15 mouse cellular contexts compared by ENCODE assay signal in the genomic region with DNA sequence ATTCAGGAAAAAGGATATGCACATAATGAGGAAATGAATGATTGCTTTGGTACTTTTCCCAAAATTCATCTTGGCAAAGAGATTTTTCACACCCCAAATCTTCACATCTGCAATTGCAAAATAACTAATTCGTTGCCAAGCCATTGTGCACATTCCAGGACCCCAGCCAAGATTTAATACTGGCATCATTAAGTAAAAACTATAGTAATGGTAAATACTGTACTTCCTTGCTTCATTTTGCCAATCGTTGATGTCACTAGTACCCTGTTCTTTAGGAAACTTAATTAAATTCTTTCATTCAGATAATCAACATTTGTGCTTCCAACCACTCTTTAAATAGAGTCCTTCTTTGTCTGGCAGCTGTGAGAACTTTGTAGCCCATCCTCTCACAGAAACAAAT.
"Had no signal": no experiment of that assay in that cellular context is flagged by ENCODE, and none has a peak within 500 bp of the region (broad histone marks: within the 10 kb centered on the region; RNA-seq: fewer than 3 reads in every experiment).

No protein-coding gene starts in this region.

- H3K9ac ChIP-seq: limb, embryonic 13.5 days; liver, embryonic 15.5 days; lung, embryonic 15.5 days; midbrain, embryonic 13.5 days had no signal

- H3K27me3 ChIP-seq: limb, embryonic 13.5 days; liver, embryonic 15.5 days; lung, embryonic 15.5 days; megakaryocyte, embryonic 14.5 days; midbrain, embryonic 13.5 days had no signal

- H3K4me3 ChIP-seq: limb, embryonic 13.5 days; liver, embryonic 15.5 days; lung, embryonic 15.5 days; megakaryocyte, embryonic 14.5 days; midbrain, embryonic 13.5 days had no signal

- H3K9me3 ChIP-seq: limb, embryonic 13.5 days; liver, embryonic 15.5 days; lung, embryonic 15.5 days; megakaryocyte, embryonic 14.5 days; midbrain, embryonic 13.5 days had no signal

- H3K4me1 ChIP-seq: limb, embryonic 13.5 days; liver, embryonic 15.5 days; lung, embryonic 15.5 days; megakaryocyte, embryonic 14.5 days had no signal

- H3K4me2 ChIP-seq: limb, embryonic 13.5 days; liver, embryonic 11.5 days; liver, embryonic 15.5 days; lung, embryonic 15.5 days; midbrain, embryonic 13.5 days had no signal

- DNase-seq: kidney, adult 11 months; kidney, adult 9 months; kidney, postnatal 36 days; layer of hippocampus, adult 9-11 months; layer of hippocampus, postnatal 36 days; right cerebral cortex, postnatal 14 days; thymus, postnatal 36 days had no signal

- ATAC-seq: midbrain, embryonic 13.5 days had no signal

- H3K27ac ChIP-seq: kidney, postnatal 0 days; limb, embryonic 13.5 days; liver, embryonic 15.5 days; lung, embryonic 15.5 days; macrophage; midbrain, embryonic 13.5 days had no signal

- H3K36me3 ChIP-seq: limb, embryonic 13.5 days; liver, embryonic 15.5 days; lung, embryonic 15.5 days; midbrain, embryonic 13.5 days had no signal
